Mouse (Mus musculus) layer of hippocampus, adult 9-11 months (tissue): ENCODE results near the gene Krt15.

Experiments used
- DNase-seq: peaks from one replicate; pipeline ENCODE4 v3.0.0; 2022

The Krt15 gene

GRCm38 (mm10) chr11:100135731-100136130 lies at the start of gene Krt15:
Krt15 (minus strand) TSS chr11:100135928.
- no peak for DNase-seq

GRCm38 (mm10) chr11:100181725-100182124 lies 46.0 kb upstream of the Krt15 start:
- no peak for DNase-seq

GRCm38 (mm10) chr11:100179260-100179659 lies 43.5 kb upstream of the Krt15 start:
- peak; percentile 15 for DNase-seq

GRCm38 (mm10) chr11:100178307-100178706 lies 42.6 kb upstream of the Krt15 start:
- peak; percentile 54 for DNase-seq

GRCm38 (mm10) chr11:100176791-100177190 lies 41.1 kb upstream of the Krt15 start:
- no peak for DNase-seq

GRCm38 (mm10) chr11:100168765-100169762 lies 33.3 kb upstream of the Krt15 start:
- peak; percentile 54 for DNase-seq

GRCm38 (mm10) chr11:100168071-100168470 lies 32.3 kb upstream of the Krt15 start:
- no peak for DNase-seq

- no peak for DNase-seq
Measured at GRCm38 (mm10) chr11:100164392-100164791, 28.7 kb upstream of the Krt15 start.

- no peak for DNase-seq
Measured at GRCm38 (mm10) chr11:100157908-100158477, 22.3 kb upstream of the Krt15 start.

GRCm38 (mm10) chr11:100157331-100157730 lies 21.6 kb upstream of the Krt15 start:
- no peak for DNase-seq

- DNase-seq = no peak
Measured at GRCm38 (mm10) chr11:100155497-100156255, 19.9 kb upstream of the Krt15 start.

- DNase-seq = no peak
Measured at GRCm38 (mm10) chr11:100148615-100149330, 13.0 kb upstream of the Krt15 start, which contains the start of gene Krt19. Krt19 (minus strand) TSS chr11:100148665.

GRCm38 (mm10) chr11:100147566-100148353 lies 12.0 kb upstream of the Krt15 start:
- DNase-seq = no peak

- DNase-seq = no peak
Measured at GRCm38 (mm10) chr11:100145858-100146560, 10.3 kb upstream of the Krt15 start.

- DNase-seq = no peak
Measured at GRCm38 (mm10) chr11:100145104-100145503, 9.4 kb upstream of the Krt15 start.

- no peak for DNase-seq
Measured at GRCm38 (mm10) chr11:100140966-100141365, 5.2 kb upstream of the Krt15 start.

GRCm38 (mm10) chr11:100139391-100139790 lies 3.7 kb upstream of the Krt15 start:
- DNase-seq = no peak

- DNase-seq = no peak
Measured at GRCm38 (mm10) chr11:100138809-100139208, 3.1 kb upstream of the Krt15 start.

GRCm38 (mm10) chr11:100137693-100138092 lies 2.0 kb upstream of the Krt15 start:
- no peak for DNase-seq

- no peak for DNase-seq
Measured at GRCm38 (mm10) chr11:100136559-100136958, 831 bp upstream of the Krt15 start.

GRCm38 (mm10) chr11:100124901-100125300 lies 10.8 kb downstream of the Krt15 start:
- no peak for DNase-seq
